In the genomic region with DNA sequence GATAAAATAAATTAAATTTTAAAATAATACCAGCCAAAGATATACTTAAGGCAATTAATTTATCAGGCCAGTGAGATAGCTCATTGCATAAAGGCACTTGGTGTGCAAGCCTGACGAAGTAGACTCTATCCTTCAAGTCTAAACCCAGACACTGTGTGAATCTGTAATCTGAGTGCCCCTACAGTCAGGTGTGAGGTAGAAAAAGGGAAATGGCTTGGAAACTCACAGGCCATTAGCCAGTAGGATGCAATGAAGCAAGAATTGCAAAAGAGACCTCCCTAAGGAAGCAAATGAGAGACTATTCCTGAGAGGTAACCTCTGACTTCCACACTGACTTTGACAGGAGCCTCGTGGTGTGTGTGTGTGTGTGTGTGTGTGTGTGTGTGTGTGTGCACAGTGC, we compare ENCODE assay signal across 23 mouse cellular contexts.
DNase-seq lines count a peak whose midpoint lies in the region; ATAC-seq lines count a peak whose summit lies in the region.
"Had no signal": no experiment of that assay in that cellular context is flagged by ENCODE, and none has a peak within 500 bp of the region (broad histone marks: within the 10 kb centered on the region; RNA-seq: fewer than 3 reads in every experiment).

No protein-coding gene starts in this region.

- no peak overlapping the region for H3K4me3 ChIP-seq in embryonic facial prominence, embryonic 14.5 days (ENCODE audit: low read depth, low read length)
- H3K4me3 ChIP-seq in embryonic facial prominence, embryonic 10.5 days: no peak overlapping the region
- no peak overlapping the region for H3K4me3 ChIP-seq in kidney, embryonic 15.5 days (replicated peaks)
- H3K4me3 ChIP-seq: embryonic facial prominence, embryonic 15.5 days; erythroblast, embryonic 14.5 days; forebrain, embryonic 10.5 days; heart, embryonic 12.5 days; hindbrain, embryonic 13.5 days; intestine, embryonic 15.5 days had no signal

- WGBS in embryonic facial prominence, embryonic 14.5 days: 91% methylated on average over 2 of the region's 2 CpGs
- WGBS in embryonic facial prominence, embryonic 10.5 days: 79% methylated on average over 2 of the region's 2 CpGs
- 42% methylated on average over 2 of the region's 2 CpGs for WGBS in kidney, embryonic 15.5 days

- DNase-seq in embryonic facial prominence, embryonic 14.5 days (ENCODE audit: low spot score): no peak
- no peak for DNase-seq in embryonic facial prominence, embryonic 10.5 days (ENCODE audit: low spot score)
- DNase-seq in kidney, postnatal 10 days: no peak
- DNase-seq in 416B (ENCODE audit: low read depth): peak; percentile 27
- DNase-seq in heart, postnatal 10 days: no peak
- DNase-seq: adrenal gland, adult 2 months; adrenal gland, postnatal 36 days; cerebellum, adult 2 months; cerebellum, postnatal 10 days; gastrocnemius, postnatal 14 days; heart, postnatal 36 days had no signal

- H3K27ac ChIP-seq in embryonic facial prominence, embryonic 14.5 days (replicated peaks; ENCODE audit: low read depth, low read length): no peak overlapping the region
- H3K27ac ChIP-seq in embryonic facial prominence, embryonic 10.5 days (replicated peaks): no peak overlapping the region
- H3K27ac ChIP-seq in kidney, embryonic 15.5 days: 0 out of 2 replicates have a peak overlapping the region, but pooled peaks have one; percentile 32
- H3K27ac ChIP-seq: embryonic facial prominence, embryonic 15.5 days; forebrain, embryonic 10.5 days; hindbrain, embryonic 13.5 days; intestine, embryonic 15.5 days had no signal

- no peaks in the 10 kb centered on the region for H3K27me3 ChIP-seq in embryonic facial prominence, embryonic 14.5 days (replicated peaks; ENCODE audit: control insufficient read depth, insufficient read depth, low read length)
- H3K27me3 ChIP-seq in embryonic facial prominence, embryonic 10.5 days (replicated peaks; ENCODE audit: low read depth, poor library complexity, severe bottlenecking): no peaks in the 10 kb centered on the region
- no peaks in the 10 kb centered on the region for H3K27me3 ChIP-seq in kidney, embryonic 15.5 days
- H3K27me3 ChIP-seq: CH12.LX; embryonic facial prominence, embryonic 15.5 days; heart, embryonic 12.5 days; hindbrain, embryonic 13.5 days; intestine, embryonic 15.5 days; Patski had no signal

- 0 out of 2 replicates have a peak, but pooled peaks have one; percentile 22 for ATAC-seq in embryonic facial prominence, embryonic 14.5 days (ENCODE audit: low read depth)
- ATAC-seq in kidney, embryonic 15.5 days (replicated peaks; ENCODE audit: low FRiP score): peak; percentile 78
- ATAC-seq in hematopoietic stem cell, adult 5-6 weeks (replicated peaks in 1 of 2; ENCODE audit: insufficient read depth in 1 of 2, low FRiP score in 2 of 2, low TSS enrichment in 1 of 2, low read depth in 1 of 2, poor library complexity in 2 of 2, severe bottlenecking in 2 of 2): peak; percentile 27 to 51; a peak in 1 of 4 replicates
- ATAC-seq: activated CD4-positive, CD25-positive, alpha-beta regulatory T cell, adult 4 months; forebrain, embryonic 16.5 days; intestine, embryonic 15.5 days; Patski had no signal

- intact Hi-C loops in heart, postnatal 10 days (cut with DNase I): no loop called here

- H3K4me2 ChIP-seq in embryonic facial prominence, embryonic 14.5 days (ENCODE audit: low read depth, low read length): no peak overlapping the region
- no peak overlapping the region for H3K4me2 ChIP-seq in kidney, embryonic 15.5 days
- H3K4me2 ChIP-seq: embryonic facial prominence, embryonic 15.5 days; heart, embryonic 12.5 days; hindbrain, embryonic 13.5 days; intestine, embryonic 15.5 days had no signal

- peaks cover 4% of the 10 kb centered on the region; the same call in 1 of the 2 replicates for H3K4me1 ChIP-seq in embryonic facial prominence, embryonic 14.5 days (ENCODE audit: control insufficient read depth, insufficient read depth, low read length)
- H3K4me1 ChIP-seq in embryonic facial prominence, embryonic 10.5 days: peaks cover 3% of the 10 kb centered on the region; the same call in 1 of the 2 replicates
- no peaks in the 10 kb centered on the region for H3K4me1 ChIP-seq in kidney, embryonic 15.5 days
- H3K4me1 ChIP-seq: intestine, embryonic 15.5 days had no signal

- H3K9me3 ChIP-seq in embryonic facial prominence, embryonic 14.5 days (ENCODE audit: control insufficient read depth, low read length): no peaks in the 10 kb centered on the region
- H3K9me3 ChIP-seq in embryonic facial prominence, embryonic 10.5 days: no peaks in the 10 kb centered on the region
- H3K9me3 ChIP-seq in kidney, embryonic 15.5 days (replicated peaks): no peaks in the 10 kb centered on the region
- H3K9me3 ChIP-seq: embryonic facial prominence, embryonic 15.5 days; forebrain, embryonic 10.5 days; heart, embryonic 12.5 days; hindbrain, embryonic 13.5 days; intestine, embryonic 15.5 days had no signal

- H3K36me3 ChIP-seq in embryonic facial prominence, embryonic 14.5 days (ENCODE audit: control insufficient read depth, insufficient read depth, low read length): peaks cover 10% of the 10 kb centered on the region
- peaks cover 21% of the 10 kb centered on the region for H3K36me3 ChIP-seq in embryonic facial prominence, embryonic 10.5 days (replicated peaks)
- H3K36me3 ChIP-seq in kidney, embryonic 15.5 days: peaks cover 15% of the 10 kb centered on the region
- H3K36me3 ChIP-seq: intestine, embryonic 15.5 days had no signal

- no peak overlapping the region for H3K9ac ChIP-seq in embryonic facial prominence, embryonic 14.5 days (ENCODE audit: low read depth, low read length)
- H3K9ac ChIP-seq in kidney, embryonic 15.5 days: no peak overlapping the region
- H3K9ac ChIP-seq: embryonic facial prominence, embryonic 15.5 days; heart, embryonic 12.5 days; hindbrain, embryonic 13.5 days; intestine, embryonic 15.5 days had no signal

Comparison
In these comparisons a context has a peak if more than half of its experiments do, and no peak if none do; other contexts are left out.
1. ATAC-seq: peak in every context shown above with its lines; median percentile 78 in kidney, embryonic 15.5 days; 39 in hematopoietic stem cell, adult 5-6 weeks; 22 in embryonic facial prominence, embryonic 14.5 days.